Mouse (Mus musculus): Measurements from ENCODE around the gene Scrn3. TPM values are rescaled to one million over a fixed set of nuclear protein-coding genes. Genes with fewer than 3 reads are reported as not detected.

Gene Scrn3
- total RNA-seq, 2 experiments from 2014 or later: 26.8 to 28.6 TPM

- DNase-seq: no peak
- intact Hi-C loops (cut with DNase I; ENCODE audit: low total_unique reads): no loop called here
Measured at GRCm38 (mm10) chr2:73298841-73299240, 13.6 kb upstream of the Scrn3 start.

DNA sequence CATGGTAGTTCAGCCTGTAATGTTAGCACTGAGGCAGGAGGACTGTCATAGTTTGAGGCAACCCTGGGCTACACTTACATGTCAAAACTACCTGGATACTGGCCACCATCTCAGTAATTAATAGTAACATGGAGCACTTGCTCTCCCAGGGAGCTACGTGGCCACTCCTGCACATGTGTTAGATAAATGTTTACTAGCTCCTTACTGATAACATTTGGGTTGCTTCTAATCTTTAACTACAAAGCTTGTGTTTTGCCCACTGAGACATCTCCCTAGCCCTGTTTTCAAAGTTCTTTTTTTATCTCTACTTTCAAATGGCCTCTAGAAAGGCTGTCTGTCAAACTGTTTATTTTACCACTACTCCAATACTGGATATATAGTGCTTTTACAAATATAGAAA lies 10.4 kb upstream of the Scrn3 start:
- intact Hi-C loops (cut with DNase I; ENCODE audit: low total_unique reads): no loop called here
- no peak for DNase-seq

GRCm38 (mm10) chr2:73302722-73303121 lies 9.7 kb upstream of the Scrn3 start:
- DNase-seq: no peak
- intact Hi-C loops (cut with DNase I; ENCODE audit: low total_unique reads): no loop called here

DNA sequence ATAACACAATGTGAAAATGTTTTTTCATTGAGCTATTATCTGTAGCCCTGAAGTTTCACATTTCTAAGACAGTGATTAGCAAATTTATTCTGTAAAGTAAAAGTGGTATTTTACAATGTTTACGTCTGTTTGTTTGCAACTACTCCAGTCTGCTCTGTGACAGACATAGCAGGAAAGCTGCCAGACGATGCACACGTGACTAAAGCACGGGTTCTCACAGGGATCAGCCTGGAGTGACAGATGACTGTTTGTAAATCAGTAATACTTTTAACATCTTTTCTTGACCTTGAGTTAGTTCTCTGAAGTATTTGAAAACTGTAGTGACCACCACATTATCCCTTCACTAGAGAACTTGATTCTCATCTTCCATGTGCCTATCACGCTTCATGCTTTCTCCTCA lies 7.9 kb upstream of the Scrn3 start:
- intact Hi-C loops (cut with DNase I; ENCODE audit: low total_unique reads): no loop called here
- no peak for DNase-seq

- DNase-seq: no peak
- intact Hi-C loops (cut with DNase I; ENCODE audit: low total_unique reads): no loop called here
Measured at GRCm38 (mm10) chr2:73306006-73306405, 6.4 kb upstream of the Scrn3 start.

DNA sequence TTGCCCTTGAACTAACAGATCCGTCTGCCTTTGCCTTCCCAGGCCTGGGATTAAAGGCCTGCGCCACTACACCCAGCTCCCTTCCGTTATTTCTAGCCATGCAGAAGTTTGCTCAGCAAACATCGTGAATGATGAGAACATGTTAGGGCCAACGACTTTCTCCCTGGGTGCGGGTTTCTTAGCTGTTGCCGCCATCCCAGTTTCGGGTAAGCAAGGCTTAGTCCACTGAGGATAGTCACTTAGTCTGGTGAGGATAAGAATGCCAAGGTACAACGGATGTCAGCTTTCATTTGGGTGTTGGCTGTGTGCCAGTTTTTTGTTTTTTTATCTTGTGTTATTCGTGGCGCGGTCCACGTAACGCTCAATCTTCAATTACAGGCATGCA lies 708 bp downstream of the Scrn3 start:
- DNase-seq: peak; percentile 9
- intact Hi-C loops (cut with DNase I; ENCODE audit: low total_unique reads): loop anchor here (10.0 kb wide), 1 partner anchor 82 kb away; no protein-coding TSS in a partner anchor

DNA sequence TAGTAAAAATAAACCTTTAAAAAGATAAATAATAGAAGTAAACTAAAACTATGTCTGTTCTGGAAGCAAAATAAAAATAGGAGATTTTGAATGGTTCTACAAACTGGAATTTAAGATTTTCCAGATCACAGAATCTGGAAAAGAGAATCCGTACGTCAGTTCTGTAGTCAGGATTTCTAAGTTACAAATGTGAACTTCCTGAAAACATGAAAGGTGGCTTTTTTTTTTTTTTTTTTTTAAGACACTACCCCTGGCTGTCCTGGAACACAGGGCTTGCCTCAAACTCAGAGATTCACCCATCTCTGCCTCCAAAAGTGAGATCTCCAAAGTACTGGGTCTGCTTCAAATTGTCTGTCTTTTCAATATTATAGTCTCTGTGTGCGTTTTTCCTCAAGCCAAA lies 1.9 kb downstream of the Scrn3 start:
- no peak for DNase-seq
- intact Hi-C loops (cut with DNase I; ENCODE audit: low total_unique reads): loop anchor here (10.0 kb wide), 1 partner anchor 80 kb away; no protein-coding TSS in a partner anchor

GRCm38 (mm10) chr2:73317426-73317825 lies 5.0 kb downstream of the Scrn3 start:
- intact Hi-C loops (cut with DNase I; ENCODE audit: low total_unique reads): loop anchor here (10.0 kb wide), 1 partner anchor 77 kb away; no protein-coding TSS in a partner anchor

GRCm38 (mm10) chr2:73319218-73319617 lies 6.8 kb downstream of the Scrn3 start:
- intact Hi-C loops (cut with DNase I; ENCODE audit: low total_unique reads): loop anchor here (10.0 kb wide), 1 partner anchor 76 kb away; no protein-coding TSS in a partner anchor
- DNase-seq: no peak

More at GRCm38 (mm10) chr2:73317426-73317825, 5.0 kb downstream of the Scrn3 start:
- DNase-seq: no peak

- intact Hi-C loops (cut with DNase I; ENCODE audit: low total_unique reads): no loop called here
Measured at GRCm38 (mm10) chr2:73322991-73323390, 10.6 kb downstream of the Scrn3 start.

DNA sequence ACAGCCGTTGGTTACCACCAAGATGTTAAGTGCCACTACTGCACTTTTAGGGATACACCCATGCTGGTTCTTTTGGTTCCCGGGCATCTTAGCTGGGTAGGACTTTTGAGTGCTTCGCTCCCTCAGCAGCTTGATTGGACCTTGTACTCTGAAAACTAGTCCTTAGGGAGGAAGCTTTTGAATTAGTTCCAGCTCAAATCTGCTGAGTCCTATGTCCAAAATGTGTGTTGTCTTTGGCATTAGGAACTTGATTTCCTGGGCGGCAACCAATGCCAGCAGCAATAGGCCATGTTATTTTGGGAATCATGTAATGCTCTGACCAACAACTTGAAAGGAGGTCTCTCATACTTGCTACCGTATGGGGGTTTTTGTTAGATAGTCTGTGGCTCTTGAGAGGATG lies 13.5 kb downstream of the Scrn3 start:
- intact Hi-C loops (cut with DNase I; ENCODE audit: low total_unique reads): no loop called here
- no peak for DNase-seq

More at GRCm38 (mm10) chr2:73322991-73323390, 10.6 kb downstream of the Scrn3 start:
- DNase-seq: no peak

- no peak for DNase-seq
- intact Hi-C loops (cut with DNase I; ENCODE audit: low total_unique reads): no loop called here
Measured at GRCm38 (mm10) chr2:73335949-73336348, 23.5 kb downstream of the Scrn3 start.

- intact Hi-C loops (cut with DNase I; ENCODE audit: low total_unique reads): no loop called here
- no peak for DNase-seq
Measured at GRCm38 (mm10) chr2:73338415-73338814, 26.0 kb downstream of the Scrn3 start.

DNA sequence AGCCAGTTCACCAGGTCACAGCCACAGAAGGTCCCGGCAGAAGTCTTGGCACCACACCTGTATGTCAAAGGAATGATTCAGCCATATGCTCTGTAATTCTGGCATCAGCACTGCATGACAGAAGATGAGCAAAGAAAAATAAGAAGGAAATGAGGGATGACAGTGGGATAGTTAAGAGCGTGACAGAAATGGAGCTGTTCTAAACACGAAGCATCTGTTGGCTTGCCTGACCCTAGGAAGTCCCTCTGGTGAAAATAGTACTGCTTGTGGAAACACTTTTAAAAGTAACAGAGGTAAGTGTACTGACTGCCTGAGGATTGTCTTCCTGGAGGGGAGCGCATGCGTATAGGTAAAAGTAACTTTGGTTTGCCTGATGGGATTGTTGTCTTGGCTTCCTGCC lies 31.3 kb downstream of the Scrn3 start:
- intact Hi-C loops (cut with DNase I; ENCODE audit: low total_unique reads): no loop called here
- no peak for DNase-seq

DNA sequence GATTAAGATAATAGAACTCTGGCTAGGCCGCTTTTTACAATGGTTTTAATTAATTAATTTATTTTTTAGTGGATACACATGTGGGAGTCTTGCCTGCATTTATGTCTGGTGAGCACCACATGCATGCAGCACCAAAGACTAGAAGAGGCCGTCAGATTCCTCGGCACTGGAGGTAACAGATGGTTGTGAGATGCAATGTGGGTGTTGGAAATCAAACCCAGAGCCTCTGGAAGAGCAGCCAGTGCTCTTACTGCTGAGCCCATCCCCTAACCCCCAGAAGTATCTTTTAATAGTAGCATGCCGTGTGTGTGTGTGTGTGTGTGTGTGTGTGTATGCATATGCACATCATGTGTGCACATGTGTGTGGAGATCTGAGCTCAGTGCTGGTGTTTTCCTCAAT lies 32.8 kb downstream of the Scrn3 start:
- intact Hi-C loops (cut with DNase I; ENCODE audit: low total_unique reads): no loop called here
- DNase-seq: no peak

GRCm38 (mm10) chr2:73346345-73347086 lies 34.1 kb downstream of the Scrn3 start:
- intact Hi-C loops (cut with DNase I; ENCODE audit: low total_unique reads): no loop called here

DNA sequence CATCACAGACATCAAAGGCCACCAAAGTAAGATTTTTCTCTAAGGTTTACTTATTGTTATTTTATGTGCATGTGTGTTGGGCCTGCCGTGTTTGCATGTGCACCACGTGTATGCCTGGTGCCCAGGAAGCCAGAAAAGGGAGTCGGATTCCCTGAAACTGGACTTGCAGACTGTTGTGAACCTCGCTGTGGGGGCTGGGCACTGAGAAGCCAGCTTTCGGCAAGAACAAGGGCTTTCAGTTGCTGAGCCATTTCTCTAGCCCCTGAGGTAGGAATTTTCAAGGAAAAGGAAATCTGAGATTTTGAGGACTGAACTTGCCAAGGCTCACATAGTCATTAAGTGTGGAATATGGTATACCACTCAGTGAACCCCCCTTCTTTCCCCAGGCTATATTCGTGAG lies 34.7 kb downstream of the Scrn3 start:
- no peak for DNase-seq
- intact Hi-C loops (cut with DNase I; ENCODE audit: low total_unique reads): no loop called here

More at GRCm38 (mm10) chr2:73346345-73347086, 34.1 kb downstream of the Scrn3 start:
- no peak for DNase-seq

DNA sequence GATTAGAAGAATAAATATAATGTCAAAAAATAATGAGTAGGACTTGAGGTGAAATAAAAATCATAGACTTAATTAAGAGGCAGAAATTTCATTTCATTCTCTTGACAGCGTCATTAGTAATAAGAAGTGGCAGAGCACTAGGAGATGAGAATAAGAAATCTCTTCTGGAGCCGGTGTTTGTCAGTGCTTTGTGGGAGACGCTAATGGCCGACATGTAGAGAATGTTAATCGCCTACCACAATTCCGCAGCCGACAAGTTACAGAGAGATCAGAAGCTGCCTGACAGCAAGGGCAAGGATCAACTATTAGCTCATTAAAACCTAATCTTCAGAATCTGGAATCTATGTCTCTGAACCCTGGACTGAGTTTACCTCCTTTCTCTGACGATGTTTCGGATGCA lies 35.4 kb downstream of the Scrn3 start:
- no peak for DNase-seq
- intact Hi-C loops (cut with DNase I; ENCODE audit: low total_unique reads): no loop called here

- DNase-seq: no peak
- intact Hi-C loops (cut with DNase I; ENCODE audit: low total_unique reads): no loop called here
Measured at GRCm38 (mm10) chr2:73348221-73348620, 35.8 kb downstream of the Scrn3 start.

- intact Hi-C loops (cut with DNase I; ENCODE audit: low total_unique reads): no loop called here
- DNase-seq: no peak
Measured at GRCm38 (mm10) chr2:73351496-73351895, 39.1 kb downstream of the Scrn3 start.

GRCm38 (mm10) chr2:73351927-73352374 lies 39.5 kb downstream of the Scrn3 start:
- intact Hi-C loops (cut with DNase I; ENCODE audit: low total_unique reads): no loop called here

More at GRCm38 (mm10) chr2:73351927-73352374, 39.5 kb downstream of the Scrn3 start:
- no peak for DNase-seq

All from gastrocnemius, postnatal 14 days (tissue).